Mouse (Mus musculus): ENCODE data around the gene Creb5. TPM values are rescaled to one million over a fixed set of nuclear protein-coding genes. Genes with fewer than 3 reads are reported as not detected.

The Creb5 gene
- polyA plus RNA-seq, 1 experiment from 2014 or later, result 8.9 TPM

DNA sequence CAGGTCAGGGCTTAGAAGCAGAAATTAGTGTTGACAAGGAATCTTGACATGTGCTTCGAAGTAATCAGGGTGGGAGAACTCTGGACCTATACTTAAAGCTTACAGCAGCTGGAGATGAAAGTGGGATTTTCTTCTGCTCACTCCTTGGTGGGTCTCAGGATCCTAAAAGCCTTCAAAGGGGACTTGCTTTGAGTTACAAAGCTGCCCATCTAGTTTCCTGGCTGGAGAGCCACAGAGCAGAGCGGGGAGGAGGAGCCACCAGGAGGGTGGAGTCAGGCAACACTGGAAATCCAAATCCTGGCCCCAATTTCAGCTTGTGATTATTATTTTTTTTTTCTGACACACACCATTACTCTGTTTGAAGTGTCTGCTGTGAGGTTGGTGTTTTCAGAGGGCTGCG lies 290.7 kb downstream of the Creb5 start:
- H3K36me3 ChIP-seq (ENCODE audit: inconsistent target), result peaks cover 24% of the 10 kb centered on the region
- WGBS (ENCODE audit: missing documents), result 92% methylated on average over 3 of the region's 3 CpGs

DNA sequence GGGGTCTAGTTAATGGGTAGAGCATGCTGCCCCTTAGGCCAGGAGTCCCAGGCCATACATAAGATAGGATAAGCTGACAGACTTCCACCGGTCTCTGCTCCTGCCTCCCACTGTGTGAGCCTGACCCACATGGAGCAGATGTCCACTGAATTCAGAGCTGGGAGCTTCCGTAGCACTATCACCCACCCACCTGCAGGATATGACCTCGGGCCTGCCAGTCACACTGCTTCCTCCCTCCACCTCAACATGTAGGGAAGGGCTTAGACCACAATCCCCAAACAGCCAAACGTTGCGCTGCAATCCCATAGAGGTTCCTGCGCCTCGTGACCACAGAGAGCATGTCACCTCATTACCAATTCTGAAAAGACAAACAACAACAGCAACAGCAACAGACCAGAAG lies 293.3 kb downstream of the Creb5 start:
- WGBS (ENCODE audit: missing documents), result 38% methylated on average over 7 of the region's 7 CpGs
- no peak overlapping the region for H3K27ac ChIP-seq
- peaks cover 24% of the 10 kb centered on the region for H3K36me3 ChIP-seq (ENCODE audit: inconsistent target)
- no peak overlapping the region for H3K4me3 ChIP-seq (ENCODE audit: inconsistent target)
- peaks cover 100% of the 10 kb centered on the region for H3K79me2 ChIP-seq (ENCODE audit: inconsistent target)

More for the DNA sequence above, 290.7 kb downstream of the Creb5 start:
- H3K4me3 ChIP-seq (ENCODE audit: inconsistent target), result no peak overlapping the region
- peaks cover 96% of the 10 kb centered on the region for H3K79me2 ChIP-seq (ENCODE audit: inconsistent target)
- no peak overlapping the region for H3K27ac ChIP-seq

DNA sequence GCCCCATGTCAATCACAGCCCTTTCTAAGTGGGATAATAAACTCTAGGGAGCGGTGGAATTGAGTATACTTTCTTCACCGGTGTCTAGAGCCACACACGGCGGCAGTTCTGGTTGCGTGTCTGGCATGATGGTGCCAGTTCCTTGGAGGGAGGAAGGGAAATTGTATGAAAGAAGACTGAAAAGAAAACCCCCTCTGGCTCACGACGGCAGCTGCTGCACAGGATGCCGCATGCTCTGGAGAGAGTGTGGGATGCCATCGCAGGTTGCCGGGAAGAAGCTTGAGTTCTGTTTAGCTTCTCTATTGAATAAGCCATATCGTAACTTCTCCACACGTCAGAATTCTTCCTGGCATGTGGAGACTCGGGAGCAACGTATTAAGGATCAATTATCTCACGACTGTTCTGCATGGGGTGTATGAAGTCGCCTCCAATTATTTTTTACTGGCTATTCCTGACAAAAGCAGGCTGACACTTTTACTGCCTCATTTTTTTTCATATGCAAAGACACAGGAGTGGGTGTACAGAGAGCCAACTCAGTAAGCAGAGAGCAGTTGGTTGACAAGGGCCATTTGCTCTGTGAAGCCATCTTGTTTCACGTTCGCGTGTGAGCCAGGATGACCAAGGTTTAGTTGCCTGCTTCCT lies 296.3 kb downstream of the Creb5 start:
- no peak overlapping the region for H3K27ac ChIP-seq
- WGBS (ENCODE audit: missing documents), result 90% methylated on average over 18 of the region's 19 CpGs
- peaks cover 100% of the 10 kb centered on the region for H3K79me2 ChIP-seq (ENCODE audit: inconsistent target)
- H3K36me3 ChIP-seq (ENCODE audit: inconsistent target), result peaks cover 17% of the 10 kb centered on the region; the same call in 1 of the 2 replicates
- H3K4me3 ChIP-seq (ENCODE audit: inconsistent target), result no peak overlapping the region

GRCm38 (mm10) chr6:53584718-53585405 lies 297.8 kb downstream of the Creb5 start:
- peaks cover 7% of the 10 kb centered on the region; the same call in 1 of the 2 replicates for H3K36me3 ChIP-seq (ENCODE audit: inconsistent target)
- 25% methylated on average over 10 of the region's 10 CpGs for WGBS (ENCODE audit: missing documents)
- no peak overlapping the region for H3K27ac ChIP-seq
- peaks cover 94% of the 10 kb centered on the region for H3K79me2 ChIP-seq (ENCODE audit: inconsistent target)
- no peak overlapping the region for H3K4me3 ChIP-seq (ENCODE audit: inconsistent target)

DNA sequence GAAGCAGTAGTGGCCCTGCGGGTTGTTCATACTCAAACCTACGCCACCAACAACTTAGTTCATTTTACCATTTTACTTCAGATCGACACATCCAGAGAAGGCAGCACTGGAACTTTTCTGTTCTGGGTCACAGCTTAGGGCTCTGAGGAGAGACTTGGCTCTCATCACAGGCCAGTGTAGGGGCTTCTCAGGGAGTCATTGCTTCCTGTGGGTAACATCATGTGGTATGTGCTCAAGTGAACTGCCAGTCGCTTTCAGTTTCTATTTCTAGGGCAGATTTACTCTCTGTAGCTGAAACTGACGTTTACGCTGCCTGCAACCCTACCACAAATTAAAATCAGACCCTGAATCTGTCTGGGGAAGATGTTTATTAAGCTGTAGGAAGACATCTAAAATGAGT lies 302.7 kb downstream of the Creb5 start:
- 14% methylated on average over 6 of the region's 6 CpGs for WGBS (ENCODE audit: missing documents)
- Histone ChIP-seq H3K36me3 (ENCODE audit: inconsistent target) (no peaks in the 10 kb centered on the region), H3K79me2 (ENCODE audit: inconsistent target) (peaks cover 87% of the 10 kb centered on the region), H3K27ac (peak overlapping the region; percentile 77), H3K4me3 (ENCODE audit: inconsistent target) (no peak overlapping the region)

DNA sequence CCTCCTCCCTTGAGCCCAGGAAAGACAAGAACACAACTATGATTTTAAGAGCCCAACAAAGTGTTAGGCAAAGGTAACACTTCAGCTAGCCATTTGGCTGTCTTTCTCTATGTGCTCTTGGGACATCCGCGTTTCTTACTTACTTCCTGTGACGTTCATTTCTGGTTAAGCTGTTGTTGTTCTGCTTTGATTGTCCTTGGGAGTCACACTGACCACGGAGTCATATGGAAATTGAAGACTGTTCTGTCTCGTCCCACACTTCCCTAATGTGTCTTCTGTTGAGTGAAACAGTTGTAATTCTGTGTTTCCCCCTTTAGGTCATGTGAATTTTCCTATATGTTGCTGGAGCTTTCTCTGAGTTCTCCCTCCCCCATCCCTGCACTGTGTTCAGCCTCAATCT lies 305.2 kb downstream of the Creb5 start:
- Histone ChIP-seq H3K79me2 (ENCODE audit: inconsistent target) (peaks cover 87% of the 10 kb centered on the region), H3K4me3 (ENCODE audit: inconsistent target) (no peak overlapping the region), H3K27ac (peak overlapping the region; percentile 77), H3K36me3 (ENCODE audit: inconsistent target) (no peaks in the 10 kb centered on the region)
- 3% methylated on average over 5 of the region's 5 CpGs for WGBS (ENCODE audit: missing documents)

DNA sequence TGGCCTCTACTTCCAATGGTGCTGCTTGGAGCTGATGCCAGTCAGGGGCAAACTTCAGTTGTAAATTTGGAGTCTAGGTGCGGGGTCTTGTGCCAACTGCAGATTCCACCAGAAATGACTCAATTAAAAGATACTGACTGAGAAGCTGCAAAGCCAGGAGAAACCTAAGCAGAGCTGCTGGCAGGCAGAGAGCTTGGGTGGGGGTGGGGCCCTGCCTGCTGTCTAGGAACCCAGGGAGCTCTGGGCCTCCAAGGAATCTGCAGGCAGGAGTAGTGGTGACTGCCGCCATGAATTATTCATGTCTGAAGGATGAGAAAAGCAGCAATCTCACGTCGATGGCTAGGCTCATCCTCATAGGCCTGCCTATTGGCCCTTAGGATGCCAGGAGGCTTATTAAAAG lies 306.5 kb downstream of the Creb5 start:
- H3K36me3 ChIP-seq (ENCODE audit: inconsistent target), result no peaks in the 10 kb centered on the region
- 79% methylated on average over 4 of the region's 4 CpGs for WGBS (ENCODE audit: missing documents)

GRCm38 (mm10) chr6:53594316-53594715 lies 307.2 kb downstream of the Creb5 start:
- H3K27ac ChIP-seq, result no peak overlapping the region
- no peak overlapping the region for H3K4me3 ChIP-seq (ENCODE audit: inconsistent target)
- H3K36me3 ChIP-seq (ENCODE audit: inconsistent target), result no peaks in the 10 kb centered on the region
- H3K79me2 ChIP-seq (ENCODE audit: inconsistent target), result peaks cover 85% of the 10 kb centered on the region
- 93% methylated on average over 4 of the region's 4 CpGs for WGBS (ENCODE audit: missing documents)

More for the DNA sequence above, 306.5 kb downstream of the Creb5 start:
- no peak overlapping the region for H3K4me3 ChIP-seq (ENCODE audit: inconsistent target)
- H3K27ac ChIP-seq, result no peak overlapping the region
- H3K79me2 ChIP-seq (ENCODE audit: inconsistent target), result peaks cover 87% of the 10 kb centered on the region

GRCm38 (mm10) chr6:53596402-53596801 lies 309.3 kb downstream of the Creb5 start:
- Histone ChIP-seq H3K36me3 (ENCODE audit: inconsistent target) (0 out of 2 replicates have a peak, but pooled peaks cover 15% of the 10 kb centered on the region), H3K79me2 (ENCODE audit: inconsistent target) (peaks cover 91% of the 10 kb centered on the region; the same call in 1 of the 2 replicates), H3K27ac (no peak overlapping the region), H3K4me3 (ENCODE audit: inconsistent target) (no peak overlapping the region)
- WGBS (ENCODE audit: missing documents), result 100% methylated on average over 2 of the region's 2 CpGs

- no peak overlapping the region for H3K4me3 ChIP-seq (ENCODE audit: inconsistent target)
- WGBS (ENCODE audit: missing documents), result 93% methylated on average over 3 of the region's 3 CpGs
Observed at GRCm38 (mm10) chr6:53603041-53603440, 316.0 kb downstream of the Creb5 start.

GRCm38 (mm10) chr6:53603695-53604094 lies 316.6 kb downstream of the Creb5 start:
- 95% methylated on average over 5 of the region's 5 CpGs for WGBS (ENCODE audit: missing documents)
- Histone ChIP-seq H3K79me2 (ENCODE audit: inconsistent target) (peaks cover 52% of the 10 kb centered on the region; the same call in 1 of the 2 replicates), H3K4me3 (ENCODE audit: inconsistent target) (no peak overlapping the region), H3K27ac (no peak overlapping the region), H3K36me3 (ENCODE audit: inconsistent target) (peaks cover 62% of the 10 kb centered on the region)

More at GRCm38 (mm10) chr6:53603041-53603440, 316.0 kb downstream of the Creb5 start:
- Histone ChIP-seq H3K36me3 (ENCODE audit: inconsistent target) (peaks cover 56% of the 10 kb centered on the region), H3K79me2 (ENCODE audit: inconsistent target) (peaks cover 58% of the 10 kb centered on the region; the same call in 1 of the 2 replicates), H3K27ac (no peak overlapping the region)

DNA sequence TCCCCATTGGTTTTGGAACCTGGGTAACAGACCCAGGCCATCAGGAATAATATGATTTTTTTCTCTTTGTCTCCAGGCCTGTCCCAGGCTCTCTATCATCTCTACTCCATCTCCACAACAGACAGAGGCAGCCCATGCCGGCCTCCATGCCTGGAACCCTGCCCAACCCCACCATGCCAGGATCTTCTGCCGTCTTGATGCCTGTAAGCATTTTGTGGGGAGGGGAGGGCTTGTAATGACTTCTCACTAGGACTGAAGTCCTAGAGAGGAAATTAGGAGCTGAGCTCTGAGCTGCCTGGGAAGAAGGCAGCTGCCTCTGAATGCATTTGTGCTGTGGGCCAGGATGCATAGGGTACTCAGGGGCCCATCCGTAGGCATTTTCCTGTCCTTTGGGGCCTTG lies 317.3 kb downstream of the Creb5 start:
- H3K36me3 ChIP-seq (ENCODE audit: inconsistent target), result peaks cover 66% of the 10 kb centered on the region
- no peak overlapping the region for H3K4me3 ChIP-seq (ENCODE audit: inconsistent target)
- 92% methylated on average over 3 of the region's 3 CpGs for WGBS (ENCODE audit: missing documents)
- peaks cover 46% of the 10 kb centered on the region; the same call in 1 of the 2 replicates for H3K79me2 ChIP-seq (ENCODE audit: inconsistent target)
- no peak overlapping the region for H3K27ac ChIP-seq

DNA sequence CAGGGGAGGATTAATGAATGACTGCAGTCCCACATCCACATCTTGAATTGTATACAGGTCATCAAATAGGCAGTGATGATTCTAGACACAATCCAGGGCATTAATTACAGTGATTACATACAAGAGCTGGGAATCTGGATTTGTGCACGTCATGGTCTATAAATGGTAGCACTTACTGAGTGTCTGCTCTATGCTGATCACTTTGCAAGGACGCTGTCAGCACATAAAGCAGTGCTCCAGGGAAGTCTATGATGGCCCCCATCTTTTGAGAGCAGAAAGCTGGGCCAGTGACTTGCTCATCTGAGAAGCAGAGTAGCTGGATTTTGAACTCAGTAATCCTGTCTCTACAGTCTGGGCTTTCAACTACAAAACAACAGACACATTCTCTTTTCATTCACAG lies 318.1 kb downstream of the Creb5 start:
- Histone ChIP-seq H3K79me2 (ENCODE audit: inconsistent target) (peaks cover 38% of the 10 kb centered on the region; the same call in 1 of the 2 replicates), H3K27ac (no peak overlapping the region), H3K4me3 (ENCODE audit: inconsistent target) (no peak overlapping the region), H3K36me3 (ENCODE audit: inconsistent target) (peaks cover 67% of the 10 kb centered on the region)
- 94% methylated on average over 2 of the region's 2 CpGs for WGBS (ENCODE audit: missing documents)

GRCm38 (mm10) chr6:53611451-53611945 lies 324.4 kb downstream of the Creb5 start:
- peak overlapping the region; percentile 53; the same call in 1 of the 2 replicates for H3K27ac ChIP-seq
- H3K36me3 ChIP-seq (ENCODE audit: inconsistent target), result peaks cover 57% of the 10 kb centered on the region
- peaks cover 42% of the 10 kb centered on the region; the same call in 1 of the 2 replicates for H3K79me2 ChIP-seq (ENCODE audit: inconsistent target)
- WGBS (ENCODE audit: missing documents), result 97% methylated on average over 5 of the region's 5 CpGs
- no peak overlapping the region for H3K4me3 ChIP-seq (ENCODE audit: inconsistent target)

GRCm38 (mm10) chr6:53612681-53613080 lies 325.6 kb downstream of the Creb5 start:
- no peak overlapping the region for H3K4me3 ChIP-seq (ENCODE audit: inconsistent target)
- WGBS (ENCODE audit: missing documents), result 95% methylated on average over 6 of the region's 6 CpGs
- H3K36me3 ChIP-seq (ENCODE audit: inconsistent target), result peaks cover 52% of the 10 kb centered on the region
- peaks cover 51% of the 10 kb centered on the region; the same call in 1 of the 2 replicates for H3K79me2 ChIP-seq (ENCODE audit: inconsistent target)
- peak overlapping the region; percentile 53 for H3K27ac ChIP-seq
